Mouse (Mus musculus): ENCODE results near the gene Fxyd2.

Gene Fxyd2

DNA sequence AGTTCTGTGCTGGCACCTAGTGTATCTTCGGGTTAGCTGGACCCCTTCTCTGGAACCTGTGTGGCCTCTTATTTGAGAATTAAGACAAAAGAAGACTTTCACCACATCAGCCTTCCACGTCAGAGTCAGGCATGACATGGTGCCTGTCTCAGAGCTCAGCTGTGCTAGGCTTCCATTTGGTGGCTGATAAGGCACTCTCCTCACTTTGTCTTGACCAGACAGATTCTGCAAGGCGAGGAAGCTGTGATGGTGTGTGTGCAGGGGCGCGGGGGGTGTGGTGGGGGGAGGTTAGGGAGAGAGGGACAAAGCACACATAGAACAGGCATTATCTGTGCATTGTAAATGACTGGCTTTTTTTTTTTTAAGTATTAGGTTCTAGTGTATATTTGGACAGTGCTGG is 29.9 kb downstream of the Fxyd2 start:
- DNase-seq (ENCODE audit: low read depth, low spot score): no peak
- no peaks in the 10 kb centered on the region for H3K27me3 ChIP-seq (ENCODE audit: control insufficient read depth, insufficient read depth, low read length, poor library complexity, severe bottlenecking)
- no peaks in the 10 kb centered on the region for H3K36me3 ChIP-seq (ENCODE audit: control insufficient read depth, insufficient read depth, low read length, poor library complexity, severe bottlenecking)

GRCm38 (mm10) chr9:45429951-45430697 is 30.7 kb downstream of the Fxyd2 start:
- DNase-seq (ENCODE audit: low read depth, low spot score): no peak
- no peaks in the 10 kb centered on the region for H3K36me3 ChIP-seq (ENCODE audit: control insufficient read depth, insufficient read depth, low read length, poor library complexity, severe bottlenecking)
- H3K27me3 ChIP-seq (ENCODE audit: control insufficient read depth, insufficient read depth, low read length, poor library complexity, severe bottlenecking): no peaks in the 10 kb centered on the region

GRCm38 (mm10) chr9:45430698-45430959 is 31.2 kb downstream of the Fxyd2 start:
- Histone ChIP-seq H3K36me3 (ENCODE audit: control insufficient read depth, insufficient read depth, low read length, poor library complexity, severe bottlenecking) (no peaks in the 10 kb centered on the region), H3K27me3 (ENCODE audit: control insufficient read depth, insufficient read depth, low read length, poor library complexity, severe bottlenecking) (no peaks in the 10 kb centered on the region)
- DNase-seq (ENCODE audit: low read depth, low spot score): no peak

DNA sequence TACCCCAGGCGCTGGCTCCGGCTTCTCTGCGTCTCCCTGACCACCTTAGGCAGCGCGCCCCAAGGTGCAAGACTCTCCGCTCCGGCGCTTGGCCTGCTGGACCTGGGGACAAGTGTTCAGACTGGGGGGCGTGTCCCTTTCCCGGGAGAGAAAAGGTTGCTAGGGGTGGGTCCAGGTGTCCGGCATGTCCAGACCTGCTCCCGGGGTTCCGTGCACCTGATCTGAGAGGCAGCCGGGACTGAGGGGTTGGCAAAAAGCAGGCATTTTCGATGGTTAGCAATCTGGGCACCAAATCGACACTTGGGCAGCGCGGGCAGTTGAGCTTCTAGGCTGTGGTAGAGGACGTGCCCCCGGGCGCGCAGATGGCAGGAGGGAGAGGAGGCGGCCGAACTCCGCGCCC is 31.7 kb downstream of the Fxyd2 start:
- no peaks in the 10 kb centered on the region for H3K36me3 ChIP-seq (ENCODE audit: control insufficient read depth, insufficient read depth, low read length, poor library complexity, severe bottlenecking)
- DNase-seq (ENCODE audit: low read depth, low spot score): no peak

DNA sequence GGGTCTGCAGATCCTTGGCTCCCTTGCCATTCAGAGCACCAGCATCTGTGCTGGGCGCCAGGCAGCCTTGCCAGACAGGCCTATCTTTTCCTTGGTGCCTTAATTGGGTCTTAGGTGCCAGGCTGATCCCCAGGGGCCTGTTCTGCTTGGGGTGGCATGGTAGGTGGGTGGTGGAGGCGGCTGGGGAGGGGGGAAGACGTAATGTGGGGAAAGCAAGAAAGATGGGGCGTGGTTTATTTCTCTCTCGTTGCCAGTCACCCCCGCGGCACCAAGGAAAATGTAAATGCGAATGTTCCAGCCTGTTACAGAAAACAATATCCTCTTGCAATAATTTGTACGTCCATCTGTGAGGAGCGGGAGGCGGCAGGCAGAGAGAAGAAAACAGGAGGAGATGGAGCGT is 33.2 kb downstream of the Fxyd2 start:
- Histone ChIP-seq H3K27me3 (ENCODE audit: control insufficient read depth, insufficient read depth, low read length, poor library complexity, severe bottlenecking) (no peaks in the 10 kb centered on the region), H3K36me3 (ENCODE audit: control insufficient read depth, insufficient read depth, low read length, poor library complexity, severe bottlenecking) (no peaks in the 10 kb centered on the region)
- DNase-seq (ENCODE audit: low read depth, low spot score): no peak

More for the DNA sequence above, 31.7 kb downstream of the Fxyd2 start:
- H3K27me3 ChIP-seq (ENCODE audit: control insufficient read depth, insufficient read depth, low read length, poor library complexity, severe bottlenecking): no peaks in the 10 kb centered on the region

- Histone ChIP-seq H3K36me3 (ENCODE audit: control insufficient read depth, insufficient read depth, low read length, poor library complexity, severe bottlenecking) (no peaks in the 10 kb centered on the region), H3K27me3 (ENCODE audit: control insufficient read depth, insufficient read depth, low read length, poor library complexity, severe bottlenecking) (no peaks in the 10 kb centered on the region)
- DNase-seq (ENCODE audit: low read depth, low spot score): no peak
These were observed 33.6 kb downstream of the Fxyd2 start for GRCm38 (mm10) chr9:45433119-45433518.

- DNase-seq (ENCODE audit: low read depth, low spot score): no peak
- H3K27me3 ChIP-seq (ENCODE audit: control insufficient read depth, insufficient read depth, low read length, poor library complexity, severe bottlenecking): no peaks in the 10 kb centered on the region
- no peaks in the 10 kb centered on the region for H3K36me3 ChIP-seq (ENCODE audit: control insufficient read depth, insufficient read depth, low read length, poor library complexity, severe bottlenecking)
These were observed 34.7 kb downstream of the Fxyd2 start for GRCm38 (mm10) chr9:45434171-45434570.

DNA sequence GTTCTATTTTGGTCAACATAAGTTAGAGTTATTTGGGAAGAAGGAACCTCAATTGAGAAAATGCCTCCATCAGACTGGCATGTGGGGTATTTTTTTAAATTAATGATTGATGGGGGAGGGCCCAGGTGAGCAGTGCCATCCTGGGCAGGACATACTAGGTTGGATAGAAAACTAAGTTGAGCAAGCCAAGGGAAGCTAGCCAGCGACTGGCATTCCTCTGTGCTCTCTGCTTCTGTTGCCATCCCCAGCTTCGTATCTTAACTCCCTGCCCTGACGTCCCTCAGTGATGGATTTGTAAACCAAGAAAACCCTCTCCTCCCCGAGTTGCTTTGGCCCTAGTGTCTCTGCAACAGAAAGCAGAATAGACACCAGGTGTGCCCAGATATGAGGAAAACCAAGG is 39.6 kb downstream of the Fxyd2 start:
- DNase-seq (ENCODE audit: low read depth, low spot score): no peak
- H3K36me3 ChIP-seq (ENCODE audit: control insufficient read depth, insufficient read depth, low read length, poor library complexity, severe bottlenecking): no peaks in the 10 kb centered on the region
- H3K27me3 ChIP-seq (ENCODE audit: control insufficient read depth, insufficient read depth, low read length, poor library complexity, severe bottlenecking): no peaks in the 10 kb centered on the region

DNA sequence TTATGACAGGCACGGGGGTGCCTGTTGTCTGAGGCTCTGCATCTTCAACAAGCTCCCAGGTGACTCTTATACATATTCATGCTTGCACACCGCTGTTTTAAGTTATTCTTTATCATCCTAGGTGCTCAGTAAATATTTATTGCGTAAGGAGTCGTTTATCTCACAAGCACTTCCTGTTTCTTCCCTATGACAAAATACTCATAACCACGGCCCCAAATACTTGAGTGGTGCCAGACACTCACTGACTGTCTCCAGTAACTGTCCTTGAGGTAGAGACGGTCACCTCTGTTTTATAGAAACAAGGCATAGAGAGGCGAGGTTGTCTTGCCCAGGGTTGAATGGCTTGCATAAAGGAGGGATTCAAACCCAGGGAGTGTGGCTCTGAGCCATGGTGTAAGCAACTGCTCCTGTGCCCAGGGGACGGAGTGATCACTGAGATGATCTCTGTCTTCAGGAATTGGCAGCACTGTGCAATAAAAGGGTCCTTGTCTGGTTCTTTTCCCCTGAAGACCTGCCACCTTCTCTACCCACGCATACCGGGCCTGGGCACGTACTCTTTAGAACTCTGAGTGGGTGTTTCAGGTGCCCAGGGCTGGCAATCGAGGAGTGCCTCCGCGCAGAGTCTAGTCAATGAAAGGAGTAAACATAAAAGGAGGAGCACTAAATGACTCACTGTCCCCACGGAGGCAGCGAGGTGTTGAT is 40.8 kb downstream of the Fxyd2 start:
- no peaks in the 10 kb centered on the region for H3K27me3 ChIP-seq (ENCODE audit: control insufficient read depth, insufficient read depth, low read length, poor library complexity, severe bottlenecking)
- no peak for DNase-seq (ENCODE audit: low read depth, low spot score)
- no peaks in the 10 kb centered on the region for H3K36me3 ChIP-seq (ENCODE audit: control insufficient read depth, insufficient read depth, low read length, poor library complexity, severe bottlenecking)

DNA sequence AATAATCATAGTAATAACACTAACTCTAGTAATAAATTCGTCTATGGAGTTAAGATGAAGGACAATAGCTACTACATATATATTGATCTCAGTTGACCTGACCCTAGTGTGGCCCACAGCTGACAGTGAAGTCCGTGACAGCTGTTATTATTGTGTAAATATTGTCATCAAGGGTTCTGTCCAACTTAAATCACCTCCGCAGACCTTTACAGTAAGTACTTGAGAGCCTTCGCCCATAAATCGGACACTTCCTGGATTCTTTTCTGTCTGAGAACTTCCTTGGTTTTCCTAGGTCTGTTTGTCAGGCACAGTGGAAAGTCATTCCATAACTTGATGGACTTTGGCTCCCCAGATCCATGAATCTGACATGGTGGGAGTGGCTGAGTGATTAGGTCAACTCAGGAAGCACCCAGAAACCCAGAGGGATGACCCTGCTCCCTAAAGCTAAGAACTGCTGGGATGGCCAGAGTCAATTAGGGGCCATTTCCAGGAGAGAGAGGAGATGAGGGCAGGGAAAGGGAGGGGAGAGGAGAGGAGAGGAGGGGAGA is 44.9 kb downstream of the Fxyd2 start:
- no peaks in the 10 kb centered on the region for H3K36me3 ChIP-seq (ENCODE audit: control insufficient read depth, insufficient read depth, low read length, poor library complexity, severe bottlenecking)
- H3K27me3 ChIP-seq (ENCODE audit: control insufficient read depth, insufficient read depth, low read length, poor library complexity, severe bottlenecking): no peaks in the 10 kb centered on the region
- DNase-seq (ENCODE audit: low read depth, low spot score): no peak

- no peak for DNase-seq (ENCODE audit: low read depth, low spot score)
- Histone ChIP-seq H3K36me3 (ENCODE audit: control insufficient read depth, insufficient read depth, low read length, poor library complexity, severe bottlenecking) (no peaks in the 10 kb centered on the region), H3K27me3 (ENCODE audit: control insufficient read depth, insufficient read depth, low read length, poor library complexity, severe bottlenecking) (no peaks in the 10 kb centered on the region)
These were observed 50.2 kb downstream of the Fxyd2 start for GRCm38 (mm10) chr9:45449658-45450057.

DNA sequence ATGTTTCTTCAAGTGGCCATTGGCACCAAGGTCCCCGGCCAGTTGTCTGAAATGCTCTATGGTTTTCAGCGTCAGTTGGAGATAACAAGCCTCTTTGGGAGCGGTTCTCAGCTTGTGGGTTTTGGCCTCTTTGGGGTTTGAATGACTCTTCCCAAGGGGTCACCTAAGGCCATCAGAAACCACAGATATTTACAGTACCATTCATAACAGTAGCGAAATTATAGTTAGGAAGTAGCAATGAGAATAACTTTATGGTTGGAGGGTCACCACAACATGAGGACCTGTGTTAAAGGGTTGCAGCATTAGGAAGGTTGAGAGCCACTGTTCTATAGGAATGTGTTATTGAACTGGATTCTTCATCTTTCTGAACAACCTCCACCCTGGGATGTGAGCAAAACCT is 51.9 kb downstream of the Fxyd2 start:
- Histone ChIP-seq H3K36me3 (ENCODE audit: control insufficient read depth, insufficient read depth, low read length, poor library complexity, severe bottlenecking) (no peaks in the 10 kb centered on the region), H3K27me3 (ENCODE audit: control insufficient read depth, insufficient read depth, low read length, poor library complexity, severe bottlenecking) (no peaks in the 10 kb centered on the region)
- DNase-seq (ENCODE audit: low read depth, low spot score): no peak

DNA sequence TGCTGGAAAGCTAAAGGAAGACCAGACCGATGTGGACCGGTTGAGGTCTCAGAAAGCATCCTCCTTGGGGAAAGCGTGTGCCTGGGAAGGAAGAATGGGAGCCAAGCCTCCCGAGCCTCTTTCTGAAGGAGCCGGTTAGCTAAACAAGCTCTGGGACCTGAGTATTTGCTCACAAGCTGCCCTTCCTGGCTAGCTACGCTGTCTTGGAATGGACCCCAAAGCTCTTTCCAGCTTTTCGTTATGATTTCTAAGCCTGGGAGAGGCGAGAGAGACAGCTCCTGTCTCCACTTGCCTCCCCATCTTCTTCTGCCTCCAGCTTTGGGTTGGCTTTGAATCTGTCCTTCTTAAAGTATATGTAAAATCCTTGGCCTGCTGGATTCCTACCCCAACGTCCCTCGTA is 54.6 kb downstream of the Fxyd2 start:
- DNase-seq (ENCODE audit: low read depth, low spot score): no peak
- H3K27me3 ChIP-seq (ENCODE audit: control insufficient read depth, insufficient read depth, low read length, poor library complexity, severe bottlenecking): no peaks in the 10 kb centered on the region
- H3K36me3 ChIP-seq (ENCODE audit: control insufficient read depth, insufficient read depth, low read length, poor library complexity, severe bottlenecking): no peaks in the 10 kb centered on the region

- DNase-seq (ENCODE audit: low read depth, low spot score): no peak
- Histone ChIP-seq H3K36me3 (ENCODE audit: control insufficient read depth, insufficient read depth, low read length, poor library complexity, severe bottlenecking) (no peaks in the 10 kb centered on the region), H3K27me3 (ENCODE audit: control insufficient read depth, insufficient read depth, low read length, poor library complexity, severe bottlenecking) (no peaks in the 10 kb centered on the region)
These were observed 55.6 kb downstream of the Fxyd2 start for GRCm38 (mm10) chr9:45454889-45455610.

DNA sequence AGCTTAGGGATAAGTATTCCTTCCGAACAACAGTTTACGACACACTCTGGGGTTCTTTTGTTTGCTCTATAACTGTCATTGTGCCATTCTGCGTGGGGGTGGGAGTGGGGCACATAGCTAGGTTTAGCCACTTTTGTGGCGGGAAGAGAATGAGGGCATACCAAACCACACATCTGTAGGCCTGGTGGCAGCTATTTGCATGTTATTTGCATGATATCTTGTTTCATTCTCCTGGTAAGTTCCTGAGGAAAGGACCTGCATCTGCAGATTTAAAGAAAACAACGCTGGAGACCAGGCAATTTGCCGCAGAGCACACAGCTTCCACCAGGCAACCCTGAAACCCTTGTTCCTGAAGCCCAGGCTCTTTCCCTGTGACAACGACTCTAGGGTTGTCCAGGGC is 57.7 kb downstream of the Fxyd2 start:
- H3K27me3 ChIP-seq (ENCODE audit: control insufficient read depth, insufficient read depth, low read length, poor library complexity, severe bottlenecking): no peaks in the 10 kb centered on the region
- no peak for DNase-seq (ENCODE audit: low read depth, low spot score)
- no peaks in the 10 kb centered on the region for H3K36me3 ChIP-seq (ENCODE audit: control insufficient read depth, insufficient read depth, low read length, poor library complexity, severe bottlenecking)
